Mouse (Mus musculus) left cerebral cortex, adult 9 months (tissue): ENCODE measurements around the gene Hist1h1t.

Source experiments
- DNase-seq, 2 experiments: peaks; one replicate each; pipeline ENCODE4 v3.0.0; 2022; ENCODE audit warnings: low spot score in 2 of 2

The Hist1h1t gene

GRCm38 (mm10) chr13:23737091-23737490 is 41.5 kb downstream of the Hist1h1t start:
- DNase-seq: no peak

DNA sequence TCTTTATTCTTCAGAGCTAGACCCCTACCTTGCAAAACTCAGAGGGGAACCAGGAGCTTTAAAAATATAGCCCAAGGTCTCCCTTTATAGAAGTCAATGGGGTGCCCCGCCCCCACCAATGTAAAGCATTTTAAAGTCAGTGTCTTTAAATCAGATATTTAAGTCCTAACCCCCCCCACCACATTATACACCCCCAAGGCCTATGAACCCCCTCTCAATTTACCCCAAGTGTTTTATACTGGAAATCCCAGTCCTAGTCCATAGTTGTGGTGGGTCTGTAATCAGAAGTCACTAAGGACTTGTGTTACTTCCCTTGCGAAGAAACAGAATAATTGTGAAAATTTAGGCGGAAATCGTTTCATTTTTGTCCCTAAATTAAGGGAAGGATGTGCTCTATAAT is 42.4 kb downstream of the Hist1h1t start:
- no peak for DNase-seq

GRCm38 (mm10) chr13:23738677-23739068 is 43.1 kb downstream of the Hist1h1t start, which contains the start of gene Hist1h1c:
TSS of gene Hist1h1c (plus strand) at chr13:23738808.
- DNase-seq: peak in 1 of 2 experiments; percentile 91

- peak; percentile 93 to 97 for DNase-seq
Observed at GRCm38 (mm10) chr13:23739069-23739921, 43.7 kb downstream of the Hist1h1t start.

GRCm38 (mm10) chr13:23739922-23740252 is 44.3 kb downstream of the Hist1h1t start:
- no peak for DNase-seq

GRCm38 (mm10) chr13:23740256-23740840 is 44.7 kb downstream of the Hist1h1t start:
- DNase-seq: no peak

- no peak for DNase-seq
Observed at GRCm38 (mm10) chr13:23740910-23741309, 45.3 kb downstream of the Hist1h1t start.

DNA sequence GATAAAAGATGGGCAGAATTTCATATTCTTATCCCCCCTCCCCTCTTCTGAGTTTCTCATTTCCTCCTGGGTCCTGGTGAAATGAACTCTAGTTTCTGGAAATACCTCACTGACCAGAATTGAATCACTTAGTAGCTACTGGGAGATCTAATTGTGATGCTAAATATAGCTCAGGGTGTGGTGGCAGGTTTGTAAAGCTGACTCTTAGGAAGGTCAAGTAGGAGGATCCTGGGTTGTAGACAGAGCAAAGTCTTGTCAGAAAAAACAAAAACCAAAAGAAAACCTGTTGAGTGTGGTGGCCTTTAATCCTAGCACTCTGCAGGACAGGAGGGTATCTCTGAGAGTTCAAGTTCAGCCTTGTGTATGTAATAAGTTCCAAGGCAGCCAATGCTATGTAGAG is 46.4 kb downstream of the Hist1h1t start:
- DNase-seq: no peak

- no peak for DNase-seq
Observed at GRCm38 (mm10) chr13:23743215-23743614, 47.6 kb downstream of the Hist1h1t start.

DNA sequence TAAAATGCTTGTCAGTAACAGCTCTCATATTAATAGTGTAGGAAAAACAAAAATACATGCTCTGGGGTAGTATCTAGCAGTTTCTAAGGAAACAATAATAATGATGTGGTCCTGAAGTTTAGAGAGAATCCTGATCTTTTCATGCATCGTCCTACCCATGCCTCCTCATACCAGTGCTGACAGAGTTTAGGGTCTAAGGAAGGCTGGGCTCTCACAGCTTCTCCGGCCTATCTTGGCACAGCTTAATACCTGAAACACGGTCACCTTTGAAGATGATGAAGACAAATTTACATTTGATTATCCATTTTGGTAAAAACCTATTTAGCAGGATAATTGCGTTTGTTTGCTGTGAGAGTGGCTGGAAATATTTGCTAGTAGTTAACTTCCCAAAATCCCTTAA is 48.3 kb downstream of the Hist1h1t start:
- DNase-seq: no peak

DNA sequence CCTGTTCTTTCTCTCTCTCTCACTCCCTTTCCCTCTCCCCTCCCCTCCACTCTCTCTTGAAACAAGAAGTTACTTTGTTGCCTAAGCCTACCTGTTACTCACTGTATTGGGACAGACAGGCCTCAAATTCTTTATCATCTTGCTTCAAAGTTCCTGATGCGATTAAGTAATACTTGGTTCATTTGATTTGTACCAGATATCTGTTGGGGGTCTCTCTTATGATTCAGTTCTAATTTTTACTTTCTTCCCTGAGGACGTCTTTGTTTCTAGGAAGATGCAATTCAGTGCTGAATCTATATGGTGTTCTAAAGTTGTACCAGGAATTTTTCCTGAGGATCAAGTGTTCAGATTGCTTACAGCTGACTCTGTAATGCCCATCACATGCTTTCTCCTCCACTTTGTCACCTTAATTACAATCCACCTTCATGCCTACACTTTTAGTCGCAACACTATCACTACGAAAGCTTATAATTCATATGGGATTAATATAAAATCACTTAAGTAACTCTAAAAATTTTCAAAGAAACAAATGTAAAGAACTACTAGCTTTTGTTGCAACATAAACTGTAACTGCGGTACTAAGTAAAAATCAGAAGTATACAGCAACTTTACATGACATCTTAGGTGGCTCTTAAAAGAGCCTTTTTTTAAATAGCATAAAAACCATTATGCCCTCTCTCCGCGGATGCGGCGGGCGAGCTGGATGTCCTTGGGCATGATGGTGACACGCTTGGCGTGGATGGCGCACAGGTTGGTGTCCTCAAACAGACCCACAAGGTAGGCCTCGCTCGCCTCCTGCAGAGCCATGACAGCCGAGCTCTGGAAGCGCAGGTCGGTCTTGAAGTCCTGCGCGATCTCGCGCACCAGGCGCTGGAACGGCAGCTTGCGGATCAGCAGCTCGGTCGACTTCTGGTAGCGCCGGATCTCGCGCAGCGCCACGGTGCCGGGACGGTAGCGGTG is 49.1 kb downstream of the Hist1h1t start:
- no peak for DNase-seq

- peak in 1 of 2 experiments; percentile 90 for DNase-seq
Observed at GRCm38 (mm10) chr13:23745381-23746161, 50.0 kb downstream of the Hist1h1t start, which contains the start of gene Hist1h3c. TSS of gene Hist1h3c (minus strand) at chr13:23745602.
